Mouse (Mus musculus): ENCODE results near the gene Cfap44.

Cfap44 gene

GRCm38 (mm10) chr16:44530191-44530590, 135.6 kb downstream of the Cfap44 start:
- in situ Hi-C loops (cut with MboI, MseI) = no loop called here

DNA sequence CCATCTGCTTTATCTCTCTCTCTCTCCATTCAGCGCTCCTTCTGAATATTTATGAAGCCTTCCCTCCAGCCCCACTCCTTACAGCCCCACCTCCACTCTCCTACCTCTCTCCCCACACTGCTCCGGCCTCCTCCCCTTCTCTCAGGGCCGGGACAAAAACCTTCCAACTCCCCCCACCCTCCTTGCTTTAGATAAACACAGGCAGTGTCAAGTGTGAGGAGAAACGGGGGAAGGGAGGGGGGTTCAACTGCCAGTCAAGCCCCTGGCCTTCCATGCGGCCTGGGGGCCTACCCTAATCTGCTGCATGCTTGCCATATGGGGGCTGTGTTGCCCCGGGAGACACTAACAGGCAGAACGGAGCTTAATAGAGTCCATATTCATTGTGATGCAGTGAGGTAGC, 136.2 kb downstream of the Cfap44 start:
- in situ Hi-C loops (cut with MboI, MseI) = no loop called here

DNA sequence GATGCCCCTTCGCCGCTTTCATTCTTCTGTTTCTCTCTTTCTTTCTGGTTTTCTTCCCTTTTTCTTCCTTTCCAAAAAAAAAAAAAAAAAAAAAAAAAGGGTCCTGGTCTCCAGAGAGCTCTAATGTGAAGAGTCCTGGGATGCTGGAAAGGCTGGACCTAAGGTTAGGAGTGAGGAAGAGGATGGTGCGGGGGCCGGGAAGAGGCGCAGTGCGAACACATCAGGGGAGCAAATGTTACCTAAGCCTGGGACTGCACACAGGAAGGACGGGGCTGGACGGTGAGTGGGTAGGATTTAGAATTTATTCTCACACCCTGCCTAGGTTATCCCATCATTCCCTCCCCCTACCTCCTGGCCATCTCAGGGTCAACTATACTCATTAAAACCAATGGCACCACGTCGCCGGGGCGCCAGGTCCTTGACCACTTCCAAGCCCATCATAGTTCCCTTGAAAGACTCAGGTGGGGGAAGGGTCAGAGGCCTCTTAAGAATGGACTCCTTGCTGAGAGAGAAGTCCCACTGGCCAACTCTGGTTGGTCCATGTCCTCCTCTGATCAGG, 136.7 kb downstream of the Cfap44 start:
- in situ Hi-C loops (cut with MboI, MseI) = no loop called here

Data from T-helper 1 cell (primary cell).